Mouse (Mus musculus) hindbrain, embryonic 11.5 days (tissue): ENCODE measurements around the gene Tmem40. TPM values are rescaled to one million over a fixed set of nuclear protein-coding genes. Genes with fewer than 3 reads are reported as not detected.

Experiments used
- ATAC-seq: fragments of 200-750 bp; cut with Nextera tagmentation; 2 replicates; pipeline ENCODE4 v1.8.0; 2017; ENCODE audit warnings: mild to moderate bottlenecking, moderate TSS enrichment, moderate library complexity; ENCODE audit not compliant: low FRiP score
- DNase-seq: peaks from one replicate; pipeline ENCODE4 v3.0.0-alpha.2; 2015; ENCODE audit warnings: low spot score
- H3K27ac ChIP-seq: fragments of 300-500 bp; sonication (generic); 2 replicates; pipeline ENCODE4 v1.5.1; 2014; ENCODE audit warnings: mild to moderate bottlenecking, low read depth, low read length
- H3K27me3 ChIP-seq: fragments of 300-500 bp; sonication (generic); 2 replicates; pipeline ENCODE4 v1.6.1; 2014; ENCODE audit warnings: mild to moderate bottlenecking, low read length, moderate library complexity, mixed read lengths; ENCODE audit not compliant: control insufficient read depth, insufficient read depth
- H3K36me3 ChIP-seq: fragments of 300-500 bp; sonication (generic); 2 replicates; pipeline ENCODE4 v1.6.1; 2014; ENCODE audit warnings: mild to moderate bottlenecking, low read length, moderate library complexity, mixed read lengths; ENCODE audit not compliant: control insufficient read depth, insufficient read depth
- H3K4me1 ChIP-seq: fragments of 300-500 bp; sonication (generic); replicated peaks from 2 replicates; pipeline ENCODE4 v1.6.1; 2014; ENCODE audit warnings: low read length, mixed read lengths; ENCODE audit not compliant: control insufficient read depth, insufficient read depth
- H3K4me2 ChIP-seq: fragments of 300-500 bp; sonication (generic); replicated peaks from 2 replicates; pipeline ENCODE4 v1.6.1; 2014; ENCODE audit warnings: mild to moderate bottlenecking, low read depth, low read length
- H3K4me3 ChIP-seq: fragments of 300-500 bp; sonication (generic); 2 replicates; pipeline ENCODE4 v1.5.1; 2014; ENCODE audit warnings: low read depth, low read length
- H3K9ac ChIP-seq: fragments of 300-500 bp; sonication (generic); 2 replicates; pipeline ENCODE4 v1.6.1; 2014; ENCODE audit warnings: low read depth, low read length
- H3K9me3 ChIP-seq: fragments of 300-500 bp; sonication (generic); 2 replicates; pipeline ENCODE4 v1.6.1; 2016; ENCODE audit warnings: low read length; ENCODE audit not compliant: control insufficient read depth
- WGBS: fragments of 180-500 bp; shearing (Covaris S2); extraction: QIAGEN DNeasy Blood & Tissue Kit; methylation state at CpG from one replicate; pipeline ENCODE4 v1.1.7; 2014; 5-methylcytosine and 5-hydroxymethylcytosine counted together
- polyA plus RNA-seq: library from polyadenylated mRNA; unstranded; fragments of >200 nt; fragmentation: Nextera tagmentation; extraction: Ambion mirVana; gene quantifications from 2 replicates; pipeline ENCODE4 v1.2.1, GENCODE M21; 2014

The Tmem40 gene
- polyA plus RNA-seq, 1 experiment from 2014 or later = 1.9 TPM

DNA sequence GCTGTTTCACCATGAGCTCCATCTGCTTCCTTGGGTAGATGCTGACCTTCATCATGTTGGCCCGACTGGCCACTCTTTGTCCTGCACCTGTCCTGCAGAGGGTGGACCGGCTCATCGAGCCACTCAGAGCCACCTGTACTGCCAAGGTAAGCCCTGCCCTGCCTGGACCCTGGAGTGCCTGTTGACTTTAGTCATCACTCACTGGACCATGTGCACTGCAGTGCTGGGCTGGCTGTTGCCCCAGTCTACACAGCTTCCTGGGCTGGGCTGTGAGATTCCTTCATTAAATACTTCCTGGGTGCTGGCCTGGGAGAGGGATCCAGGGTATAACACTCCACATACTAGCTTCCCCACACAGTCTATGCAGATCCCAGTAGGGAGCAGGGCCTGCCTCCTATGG lies 39.6 kb upstream of the Tmem40 start:
- H3K27me3 ChIP-seq = no peaks in the 10 kb centered on the region
- ATAC-seq = no peak
- H3K9me3 ChIP-seq = no peaks in the 10 kb centered on the region
- DNase-seq = no peak
- H3K4me1 ChIP-seq = no peaks in the 10 kb centered on the region; the same call in 1 of the 2 replicates
- H3K9ac ChIP-seq = no peak overlapping the region
- no peak overlapping the region for H3K4me3 ChIP-seq
- H3K27ac ChIP-seq = no peak overlapping the region
- WGBS = 85% methylated on average over 3 of the region's 3 CpGs
- H3K36me3 ChIP-seq = peaks cover 21% of the 10 kb centered on the region
- no peak overlapping the region for H3K4me2 ChIP-seq

DNA sequence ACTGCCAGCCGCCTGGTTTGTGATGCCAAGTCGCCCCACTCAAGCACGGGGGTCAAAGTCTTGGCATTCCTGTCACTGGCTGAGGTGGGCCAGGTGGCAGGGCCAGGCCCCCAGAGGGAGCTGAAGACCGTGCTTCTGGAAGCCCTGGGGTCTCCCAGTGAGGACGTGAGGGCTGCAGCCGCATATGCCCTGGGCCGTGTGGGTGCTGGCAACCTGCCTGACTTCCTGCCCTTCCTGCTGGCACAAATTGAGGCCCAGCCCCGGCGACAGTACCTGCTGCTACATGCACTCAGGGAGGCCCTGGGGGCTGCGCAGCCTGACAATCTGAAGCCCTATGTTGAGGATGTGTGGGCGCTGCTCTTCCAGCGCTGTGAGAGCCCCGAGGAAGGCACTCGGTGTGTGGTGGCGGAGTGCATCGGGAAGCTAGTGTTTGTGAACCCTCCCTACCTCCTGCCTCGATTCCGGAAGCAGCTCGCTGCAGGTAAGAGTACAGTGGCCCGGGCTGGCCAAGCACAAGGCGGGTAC lies 30.5 kb upstream of the Tmem40 start:
- Histone ChIP-seq H3K4me1 (no peaks in the 10 kb centered on the region), H3K27me3 (no peaks in the 10 kb centered on the region), H3K4me2 (no peak overlapping the region), H3K36me3 (peaks cover 33% of the 10 kb centered on the region), H3K4me3 (no peak overlapping the region), H3K9ac (no peak overlapping the region), H3K27ac (no peak overlapping the region), H3K9me3 (no peaks in the 10 kb centered on the region)
- ATAC-seq (no peak), DNase-seq (no peak)
- 93% methylated on average over 21 of the region's 21 CpGs for WGBS

- Histone ChIP-seq H3K4me3 (no peak overlapping the region), H3K9ac (no peak overlapping the region), H3K9me3 (no peaks in the 10 kb centered on the region), H3K4me2 (no peak overlapping the region), H3K4me1 (no peaks in the 10 kb centered on the region), H3K36me3 (peaks cover 28% of the 10 kb centered on the region), H3K27me3 (no peaks in the 10 kb centered on the region), H3K27ac (no peak overlapping the region)
- WGBS = 93% methylated on average over 34 of the region's 34 CpGs
- ATAC-seq = no peak
- no peak for DNase-seq
Measured at GRCm38 (mm10) chr6:115791842-115792686, 29.9 kb upstream of the Tmem40 start.

DNA sequence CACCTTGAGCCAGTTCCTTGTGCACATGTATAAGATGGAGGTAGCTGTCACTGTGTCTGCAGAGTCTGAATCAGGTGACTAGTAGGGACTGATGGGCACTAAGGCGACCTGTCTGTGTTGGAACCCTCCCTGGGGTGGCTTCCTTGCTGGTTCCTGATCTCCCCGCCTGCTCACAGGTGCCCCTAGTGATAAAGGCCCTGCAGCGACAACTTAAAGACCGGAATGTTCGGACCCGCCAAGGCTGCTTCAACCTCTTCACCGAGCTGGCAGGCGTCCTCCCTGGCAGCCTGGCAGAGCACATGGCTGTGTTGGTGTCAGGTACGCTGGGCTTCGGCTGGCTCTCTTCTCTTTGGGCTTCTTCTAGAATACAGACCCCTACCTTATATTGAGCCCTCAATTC lies 28.8 kb upstream of the Tmem40 start:
- WGBS = 87% methylated on average over 10 of the region's 10 CpGs
- Histone ChIP-seq H3K4me3 (no peak overlapping the region), H3K4me1 (no peaks in the 10 kb centered on the region), H3K27ac (no peak overlapping the region), H3K9me3 (no peaks in the 10 kb centered on the region), H3K9ac (no peak overlapping the region), H3K4me2 (no peak overlapping the region), H3K27me3 (no peaks in the 10 kb centered on the region), H3K36me3 (peaks cover 23% of the 10 kb centered on the region)
- DNase-seq (no peak), ATAC-seq (no peak)

DNA sequence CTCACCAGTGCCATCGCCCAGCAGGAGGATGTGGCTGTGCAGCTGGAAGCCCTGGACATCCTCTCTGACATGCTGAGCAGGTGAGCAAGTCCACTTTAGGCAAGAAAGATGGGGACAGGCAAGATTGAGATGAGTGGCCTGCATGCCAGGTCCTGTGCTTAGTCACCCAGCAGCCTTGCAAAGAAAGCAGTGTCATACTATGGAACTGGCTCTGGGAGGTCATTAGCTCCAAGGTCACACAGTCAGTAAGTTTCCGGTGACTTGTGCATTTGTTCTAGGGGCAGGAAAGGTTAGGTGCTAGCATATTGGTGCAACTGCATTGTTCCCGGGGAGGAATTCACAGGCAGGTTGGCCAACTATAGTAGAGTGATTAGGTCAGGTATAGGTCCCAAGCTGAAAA lies 20.6 kb upstream of the Tmem40 start:
- Histone ChIP-seq H3K4me3 (no peak overlapping the region), H3K4me1 (no peaks in the 10 kb centered on the region), H3K4me2 (no peak overlapping the region), H3K36me3 (peaks cover 14% of the 10 kb centered on the region), H3K9me3 (no peaks in the 10 kb centered on the region), H3K27me3 (no peaks in the 10 kb centered on the region), H3K27ac (no peak overlapping the region), H3K9ac (no peak overlapping the region)
- ATAC-seq = no peak
- WGBS = 95% methylated on average over 3 of the region's 3 CpGs
- DNase-seq = no peak

DNA sequence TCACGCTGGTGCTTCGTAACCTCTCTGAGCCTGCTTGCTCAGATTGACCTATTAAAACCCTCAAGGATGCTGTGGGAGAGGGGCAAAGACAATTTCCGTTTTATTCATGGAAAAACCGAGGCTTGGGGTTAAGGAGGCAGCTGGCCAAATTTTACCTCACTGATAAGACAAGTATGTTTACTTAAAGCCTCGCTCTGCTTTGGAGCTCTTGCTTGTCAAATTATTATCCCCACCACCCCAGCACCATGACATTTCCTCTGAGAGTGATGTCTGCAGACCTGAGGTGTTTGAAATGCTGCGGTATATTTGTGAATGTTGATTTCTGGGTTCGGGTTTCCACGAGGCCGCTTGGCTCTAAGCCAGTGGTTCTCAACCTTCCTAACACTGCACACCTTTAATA lies 14.2 kb upstream of the Tmem40 start:
- DNase-seq (no peak), ATAC-seq (no peak)
- WGBS = 82% methylated on average over 9 of the region's 9 CpGs
- H3K9ac ChIP-seq = no peak overlapping the region
- H3K4me3 ChIP-seq = peak overlapping the region; percentile 61; the same call in 1 of the 2 replicates
- 0 out of 2 replicates have a peak, but pooled peaks cover 2% of the 10 kb centered on the region for H3K36me3 ChIP-seq
- no peaks in the 10 kb centered on the region for H3K27me3 ChIP-seq
- no peak overlapping the region for H3K27ac ChIP-seq
- H3K4me1 ChIP-seq = peaks cover 4% of the 10 kb centered on the region; the same call in 1 of the 2 replicates
- peak overlapping the region; percentile 44 for H3K4me2 ChIP-seq
- H3K9me3 ChIP-seq = no peaks in the 10 kb centered on the region

GRCm38 (mm10) chr6:115775838-115776237 lies 13.6 kb upstream of the Tmem40 start:
- Histone ChIP-seq H3K9me3 (no peaks in the 10 kb centered on the region), H3K36me3 (0 out of 2 replicates have a peak, but pooled peaks cover 2% of the 10 kb centered on the region), H3K27me3 (no peaks in the 10 kb centered on the region), H3K4me3 (peak overlapping the region; percentile 61), H3K4me2 (peak overlapping the region; percentile 44), H3K9ac (no peak overlapping the region; the same call in 1 of the 2 replicates), H3K27ac (no peak overlapping the region), H3K4me1 (peaks cover 4% of the 10 kb centered on the region; the same call in 1 of the 2 replicates)
- WGBS = 56% methylated on average over 3 of the region's 3 CpGs
- no peak for DNase-seq
- ATAC-seq = no peak

DNA sequence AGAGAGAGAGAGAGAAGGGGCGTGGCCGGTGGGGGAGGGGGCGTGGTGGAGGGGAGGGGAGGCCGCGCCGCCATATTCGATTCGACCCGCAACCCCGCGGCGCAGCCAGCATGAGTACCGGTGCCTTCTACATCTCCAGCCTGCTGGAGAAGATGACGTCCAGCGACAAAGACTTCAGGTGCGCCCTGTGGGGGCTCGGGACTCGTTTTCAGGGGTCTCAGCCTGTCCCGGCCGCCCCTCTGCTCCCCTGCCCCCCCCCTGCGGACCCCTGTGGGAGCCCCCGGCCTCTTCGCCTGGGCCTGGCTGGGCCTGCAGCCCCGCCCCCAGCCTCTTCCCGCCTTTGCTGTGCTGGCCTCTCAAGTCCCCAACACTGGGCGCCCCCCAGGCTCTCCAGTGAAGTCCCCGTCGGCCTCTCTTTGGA lies 12.3 kb upstream of the Tmem40 start, which contains the start of gene Cand2:
Gene Cand2, plus strand, starts transcription at position 38 of the 421 bp plus-strand sequence.
- peak within 1 kb of the TSS; percentile 61 for H3K4me3 ChIP-seq
- H3K36me3 ChIP-seq = no peaks in the 10 kb centered on the region
- H3K9ac ChIP-seq = peak within 1 kb of the TSS; percentile 66
- DNase-seq (peak; percentile 86), ATAC-seq (peak; percentile 90)
- H3K4me1 ChIP-seq = peaks cover 4% of the 10 kb centered on the region; the same call in 1 of the 2 replicates
- H3K4me2 ChIP-seq = peak within 1 kb of the TSS; percentile 50
- H3K27me3 ChIP-seq = no peaks in the 10 kb centered on the region
- under 1% methylated on average over 24 of the region's 28 CpGs for WGBS
- H3K27ac ChIP-seq = peak within 1 kb of the TSS; percentile 43
- no peaks in the 10 kb centered on the region for H3K9me3 ChIP-seq
